Mouse (Mus musculus) hindbrain, embryonic 11.5 days (tissue): Measurements from ENCODE around the gene Tbr1. TPM values are rescaled to one million over a fixed set of nuclear protein-coding genes. Genes with fewer than 3 reads are reported as not detected.

Experiments
- ATAC-seq: fragments of 200-750 bp; cut with Nextera tagmentation; 2 replicates; pipeline ENCODE4 v1.8.0; 2017; ENCODE audit warnings: mild to moderate bottlenecking, moderate TSS enrichment, moderate library complexity; ENCODE audit not compliant: low FRiP score
- DNase-seq: peaks from one replicate; pipeline ENCODE4 v3.0.0-alpha.2; 2015; ENCODE audit warnings: low spot score
- H3K27ac ChIP-seq: fragments of 300-500 bp; sonication (generic); 2 replicates; pipeline ENCODE4 v1.5.1; 2014; ENCODE audit warnings: mild to moderate bottlenecking, low read depth, low read length
- H3K27me3 ChIP-seq: fragments of 300-500 bp; sonication (generic); 2 replicates; pipeline ENCODE4 v1.6.1; 2014; ENCODE audit warnings: mild to moderate bottlenecking, low read length, moderate library complexity, mixed read lengths; ENCODE audit not compliant: control insufficient read depth, insufficient read depth
- H3K36me3 ChIP-seq: fragments of 300-500 bp; sonication (generic); 2 replicates; pipeline ENCODE4 v1.6.1; 2014; ENCODE audit warnings: mild to moderate bottlenecking, low read length, moderate library complexity, mixed read lengths; ENCODE audit not compliant: control insufficient read depth, insufficient read depth
- H3K4me1 ChIP-seq: fragments of 300-500 bp; sonication (generic); replicated peaks from 2 replicates; pipeline ENCODE4 v1.6.1; 2014; ENCODE audit warnings: low read length, mixed read lengths; ENCODE audit not compliant: control insufficient read depth, insufficient read depth
- H3K4me2 ChIP-seq: fragments of 300-500 bp; sonication (generic); replicated peaks from 2 replicates; pipeline ENCODE4 v1.6.1; 2014; ENCODE audit warnings: mild to moderate bottlenecking, low read depth, low read length
- H3K4me3 ChIP-seq: fragments of 300-500 bp; sonication (generic); 2 replicates; pipeline ENCODE4 v1.5.1; 2014; ENCODE audit warnings: low read depth, low read length
- H3K9ac ChIP-seq: fragments of 300-500 bp; sonication (generic); 2 replicates; pipeline ENCODE4 v1.6.1; 2014; ENCODE audit warnings: low read depth, low read length
- H3K9me3 ChIP-seq: fragments of 300-500 bp; sonication (generic); 2 replicates; pipeline ENCODE4 v1.6.1; 2016; ENCODE audit warnings: low read length; ENCODE audit not compliant: control insufficient read depth
- WGBS: fragments of 180-500 bp; shearing (Covaris S2); extraction: QIAGEN DNeasy Blood & Tissue Kit; methylation state at CpG from one replicate; pipeline ENCODE4 v1.1.7; 2014; 5-methylcytosine and 5-hydroxymethylcytosine counted together
- polyA plus RNA-seq: library from polyadenylated mRNA; unstranded; fragments of >200 nt; fragmentation: Nextera tagmentation; extraction: Ambion mirVana; gene quantifications from 2 replicates; pipeline ENCODE4 v1.2.1, GENCODE M21; 2014

The Tbr1 gene
- polyA plus RNA-seq: 0.11 TPM in 1 of 2 replicates, not detected in the other

- no peak within 1 kb of the TSS for H3K27ac ChIP-seq
- no peak within 1 kb of the TSS for H3K9ac ChIP-seq
Measured at GRCm38 (mm10) chr2:61802656-61803251, at the start of gene Tbr1. TSS of gene Tbr1 (plus strand) at chr2:61802930.

GRCm38 (mm10) chr2:61754989-61755388 is 47.7 kb upstream of the Tbr1 start:
- H3K36me3 ChIP-seq: no peaks in the 10 kb centered on the region
- no peak overlapping the region for H3K4me2 ChIP-seq
- DNase-seq (no peak), ATAC-seq (no peak)
- H3K9ac ChIP-seq: no peak overlapping the region
- H3K27me3 ChIP-seq: no peaks in the 10 kb centered on the region
- no peak overlapping the region for H3K4me3 ChIP-seq
- H3K9me3 ChIP-seq: no peaks in the 10 kb centered on the region
- H3K27ac ChIP-seq: no peak overlapping the region
- H3K4me1 ChIP-seq: no peaks in the 10 kb centered on the region

More at GRCm38 (mm10) chr2:61802656-61803251, at the start of gene Tbr1:
- WGBS: 3% methylated on average over 11 of the region's 11 CpGs
- peaks cover 37% of the 10 kb centered on the region for H3K27me3 ChIP-seq
- no peaks in the 10 kb centered on the region for H3K36me3 ChIP-seq
- H3K4me3 ChIP-seq: no peak within 1 kb of the TSS
- ATAC-seq: peak; percentile 36
- peaks cover 5% of the 10 kb centered on the region for H3K4me1 ChIP-seq
- peak; percentile 46 for DNase-seq
- no peak within 1 kb of the TSS for H3K4me2 ChIP-seq
- no peaks in the 10 kb centered on the region for H3K9me3 ChIP-seq

GRCm38 (mm10) chr2:61759234-61759855 is 43.4 kb upstream of the Tbr1 start:
- Histone ChIP-seq H3K9me3 (no peaks in the 10 kb centered on the region), H3K27me3 (no peaks in the 10 kb centered on the region), H3K4me2 (no peak overlapping the region), H3K4me3 (no peak overlapping the region), H3K27ac (no peak overlapping the region), H3K36me3 (no peaks in the 10 kb centered on the region), H3K9ac (no peak overlapping the region), H3K4me1 (no peaks in the 10 kb centered on the region)
- ATAC-seq: no peak
- no peak for DNase-seq
- 79% methylated on average over 5 of the region's 5 CpGs for WGBS

GRCm38 (mm10) chr2:61760044-61760443 is 42.7 kb upstream of the Tbr1 start:
- H3K4me1 ChIP-seq: no peaks in the 10 kb centered on the region
- no peaks in the 10 kb centered on the region for H3K9me3 ChIP-seq
- no peak overlapping the region for H3K4me2 ChIP-seq
- H3K4me3 ChIP-seq: no peak overlapping the region
- no peaks in the 10 kb centered on the region for H3K27me3 ChIP-seq
- ATAC-seq (no peak), DNase-seq (no peak)
- no peak overlapping the region for H3K9ac ChIP-seq
- whole genome bisulfite sequencing: 93% methylated on average over 3 of the region's 3 CpGs
- H3K36me3 ChIP-seq: no peaks in the 10 kb centered on the region
- no peak overlapping the region for H3K27ac ChIP-seq

- no peak overlapping the region for H3K9ac ChIP-seq
- 83% methylated on average over 6 of the region's 6 CpGs for WGBS
- no peak for ATAC-seq
Measured at GRCm38 (mm10) chr2:61764470-61765105, 38.1 kb upstream of the Tbr1 start.

GRCm38 (mm10) chr2:61765526-61765925 is 37.2 kb upstream of the Tbr1 start:
- H3K27ac ChIP-seq: no peak overlapping the region
- H3K9me3 ChIP-seq: no peaks in the 10 kb centered on the region
- DNase-seq: no peak
- H3K36me3 ChIP-seq: no peaks in the 10 kb centered on the region
- no peaks in the 10 kb centered on the region for H3K4me1 ChIP-seq
- no peak overlapping the region for H3K4me2 ChIP-seq
- H3K27me3 ChIP-seq: no peaks in the 10 kb centered on the region
- no peak for ATAC-seq
- 67% methylated on average over 4 of the region's 4 CpGs for WGBS
- H3K4me3 ChIP-seq: no peak overlapping the region
- H3K9ac ChIP-seq: no peak overlapping the region

More at GRCm38 (mm10) chr2:61764470-61765105, 38.1 kb upstream of the Tbr1 start:
- Histone ChIP-seq H3K4me3 (no peak overlapping the region), H3K4me2 (no peak overlapping the region), H3K36me3 (no peaks in the 10 kb centered on the region), H3K9me3 (no peaks in the 10 kb centered on the region), H3K4me1 (no peaks in the 10 kb centered on the region), H3K27ac (no peak overlapping the region), H3K27me3 (no peaks in the 10 kb centered on the region)
- no peak for DNase-seq

GRCm38 (mm10) chr2:61780794-61781193 is 21.9 kb upstream of the Tbr1 start:
- Histone ChIP-seq H3K9me3 (no peaks in the 10 kb centered on the region), H3K27me3 (no peaks in the 10 kb centered on the region), H3K9ac (no peak overlapping the region), H3K4me3 (no peak overlapping the region), H3K36me3 (no peaks in the 10 kb centered on the region), H3K4me2 (no peak overlapping the region), H3K27ac (no peak overlapping the region), H3K4me1 (no peaks in the 10 kb centered on the region)
- DNase-seq (no peak), ATAC-seq (no peak)

- H3K4me3 ChIP-seq: no peak overlapping the region
- no peak overlapping the region for H3K9ac ChIP-seq
- DNase-seq (no peak), ATAC-seq (no peak)
- WGBS: 79% methylated on average over 5 of the region's 5 CpGs
- H3K27ac ChIP-seq: no peak overlapping the region
- no peak overlapping the region for H3K4me2 ChIP-seq
- no peaks in the 10 kb centered on the region for H3K36me3 ChIP-seq
- H3K4me1 ChIP-seq: no peaks in the 10 kb centered on the region
- H3K9me3 ChIP-seq: no peaks in the 10 kb centered on the region
- H3K27me3 ChIP-seq: no peaks in the 10 kb centered on the region
Measured at GRCm38 (mm10) chr2:61794960-61795359, 7.8 kb upstream of the Tbr1 start.

GRCm38 (mm10) chr2:61798048-61798447 is 4.7 kb upstream of the Tbr1 start:
- Histone ChIP-seq H3K9ac (no peak overlapping the region), H3K4me3 (no peak overlapping the region), H3K27ac (no peak overlapping the region), H3K4me1 (no peaks in the 10 kb centered on the region; the same call in 1 of the 2 replicates), H3K27me3 (peaks cover 10% of the 10 kb centered on the region), H3K36me3 (no peaks in the 10 kb centered on the region), H3K4me2 (no peak overlapping the region), H3K9me3 (no peaks in the 10 kb centered on the region)
- ATAC-seq: no peak
- WGBS: 95% methylated on average over 1 of the region's 1 CpGs
- no peak for DNase-seq
